Mouse (Mus musculus) intestine, embryonic 16.5 days (tissue): ENCODE data around the gene Olfr1216. TPM values are rescaled to one million over a fixed set of nuclear protein-coding genes. Genes with fewer than 3 reads are reported as not detected.
"Not testable (repeated sequence)": the region's sequence is repeated elsewhere in the genome, so short reads cannot be mapped to it uniquely, and the experiment has no call there.

Experiments
- ATAC-seq: fragments of 200-750 bp; cut with Nextera tagmentation; 2 replicates; pipeline ENCODE4 v1.8.0; 2017; ENCODE audit warnings: moderate TSS enrichment, moderate library complexity
- H3K27ac ChIP-seq: fragments of 300-500 bp; sonication (generic); 2 replicates; pipeline ENCODE4 v1.5.1; 2014; ENCODE audit warnings: mild to moderate bottlenecking, low read length
- H3K27me3 ChIP-seq: fragments of 300-500 bp; sonication (generic); replicated peaks from 2 replicates; pipeline ENCODE4 v1.6.1; 2014; ENCODE audit warnings: low read length, control low read depth, mixed read lengths; ENCODE audit not compliant: control insufficient read depth, insufficient read depth
- H3K36me3 ChIP-seq: fragments of 300-500 bp; sonication (generic); 2 replicates; pipeline ENCODE4 v1.6.1; 2014; ENCODE audit warnings: low read length, control low read depth; ENCODE audit not compliant: control insufficient read depth, insufficient read depth
- H3K4me1 ChIP-seq: fragments of 300-500 bp; sonication (generic); 2 replicates; pipeline ENCODE4 v1.6.1; 2014; ENCODE audit warnings: low read length, control low read depth, mixed read lengths; ENCODE audit not compliant: control insufficient read depth, insufficient read depth
- H3K4me2 ChIP-seq: fragments of 300-500 bp; sonication (generic); 2 replicates; pipeline ENCODE4 v1.6.1; 2014; ENCODE audit warnings: low read depth, low read length, control low read depth
- H3K4me3 ChIP-seq: fragments of 300-500 bp; sonication (generic); 2 replicates; pipeline ENCODE4 v1.5.1; 2014; ENCODE audit warnings: mild to moderate bottlenecking, low read length
- H3K9ac ChIP-seq: fragments of 300-500 bp; sonication (generic); 2 replicates; pipeline ENCODE4 v1.6.1; 2014; ENCODE audit warnings: low read depth, low read length
- H3K9me3 ChIP-seq: fragments of 300-500 bp; sonication (generic); 2 replicates; pipeline ENCODE4 v1.6.1; 2016; ENCODE audit warnings: low read length, control low read depth; ENCODE audit not compliant: control insufficient read depth
- WGBS: fragments of 180-500 bp; shearing (Covaris S2); extraction: QIAGEN DNeasy Blood & Tissue Kit; methylation state at CpG from one replicate; pipeline ENCODE4 v1.1.7; 2014; 5-methylcytosine and 5-hydroxymethylcytosine counted together
- polyA plus RNA-seq: library from polyadenylated mRNA; unstranded; fragments of >200 nt; fragmentation: Nextera tagmentation; extraction: Ambion mirVana; gene quantifications from 2 replicates; pipeline ENCODE4 v1.2.1, GENCODE M21; 2015

Gene Olfr1216
- polyA plus RNA-seq, result not detected in 2 replicates

DNA sequence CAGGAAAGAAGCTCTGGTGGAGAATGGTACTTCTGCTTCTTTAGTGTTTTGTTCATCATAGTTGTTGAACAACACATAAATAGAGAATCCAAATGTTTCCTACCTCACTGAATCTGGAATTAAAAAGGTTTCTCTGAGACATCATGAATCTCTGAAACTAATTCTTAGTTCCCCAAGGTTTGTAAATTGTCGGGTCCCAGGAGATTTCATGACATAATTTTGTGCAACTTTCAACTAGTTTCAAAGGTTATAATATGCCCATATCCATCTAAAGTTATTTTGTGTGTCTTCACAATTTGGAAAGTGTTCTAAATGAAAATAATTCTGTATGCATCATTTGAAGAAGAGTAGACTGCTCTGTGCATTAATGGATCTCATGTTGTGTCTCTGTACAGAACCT, at the start of gene Olfr1216:
Olfr1216 (minus strand) TSS at position 101 of the 400 bp plus-strand sequence.
- Histone ChIP-seq H3K27ac (no peak within 1 kb of the TSS), H3K27me3 (no peaks in the 10 kb centered on the region), H3K9me3 (no peaks in the 10 kb centered on the region), H3K36me3 (no peaks in the 10 kb centered on the region), H3K4me2 (no peak within 1 kb of the TSS), H3K4me1 (no peaks in the 10 kb centered on the region), H3K4me3 (no peak within 1 kb of the TSS), H3K9ac (no peak within 1 kb of the TSS)
- ATAC-seq, result no peak
- 73% methylated on average over 1 of the region's 1 CpGs for WGBS

- Histone ChIP-seq H3K9me3 (no peaks in the 10 kb centered on the region), H3K9ac (no peak within 1 kb of the TSS), H3K27ac (no peak within 1 kb of the TSS), H3K4me3 (no peak within 1 kb of the TSS), H3K4me1 (no peaks in the 10 kb centered on the region), H3K36me3 (no peaks in the 10 kb centered on the region), H3K4me2 (no peak within 1 kb of the TSS), H3K27me3 (no peaks in the 10 kb centered on the region)
- ATAC-seq, result no peak
These were observed 42.9 kb upstream of the Olfr1216 start, which contains the start of gene Olfr1218 for GRCm38 (mm10) chr2:89061087-89061486. Gene Olfr1218, minus strand, starts transcription at chr2:89061187.

- Histone ChIP-seq H3K27me3 (no peaks in the 10 kb centered on the region), H3K4me3 (no peak within 1 kb of the TSS), H3K36me3 (no peaks in the 10 kb centered on the region), H3K9ac (no peak within 1 kb of the TSS), H3K4me1 (no peaks in the 10 kb centered on the region), H3K27ac (no peak within 1 kb of the TSS), H3K4me2 (no peak within 1 kb of the TSS), H3K9me3 (no peaks in the 10 kb centered on the region)
- 65% methylated on average over 2 of the region's 2 CpGs for WGBS
- ATAC-seq, result no peak
These were observed 13.8 kb upstream of the Olfr1216 start, which contains the start of gene Olfr1217 for GRCm38 (mm10) chr2:89031965-89032364. Gene Olfr1217, minus strand, starts transcription at chr2:89032065.

- not testable (repeated sequence) for ATAC-seq, H3K4me1 ChIP-seq
- WGBS, result 70% methylated on average over 3 of the region's 3 CpGs
These were observed 3.3 kb upstream of the Olfr1216 start for GRCm38 (mm10) chr2:89021436-89021835.

GRCm38 (mm10) chr2:89006873-89007272, 11.3 kb downstream of the Olfr1216 start, which contains the start of gene Olfr1215:
Gene Olfr1215, minus strand, starts transcription at chr2:89006973.
- H3K4me2 ChIP-seq, result no peak within 1 kb of the TSS
- H3K9me3 ChIP-seq, result no peaks in the 10 kb centered on the region
- no peak for ATAC-seq
- no peak within 1 kb of the TSS for H3K27ac ChIP-seq
- H3K4me1 ChIP-seq, result no peaks in the 10 kb centered on the region
- no peak within 1 kb of the TSS for H3K9ac ChIP-seq
- 74% methylated on average over 2 of the region's 2 CpGs for WGBS
- no peak within 1 kb of the TSS for H3K4me3 ChIP-seq
- H3K36me3 ChIP-seq, result no peaks in the 10 kb centered on the region
- no peaks in the 10 kb centered on the region for H3K27me3 ChIP-seq

More at GRCm38 (mm10) chr2:89021436-89021835, 3.3 kb upstream of the Olfr1216 start:
- H3K36me3 ChIP-seq, H3K9ac ChIP-seq, H3K27me3 ChIP-seq, H3K27ac ChIP-seq, H3K4me2 ChIP-seq, H3K9me3 ChIP-seq, H3K4me3 ChIP-seq: not testable (repeated sequence)

DNA sequence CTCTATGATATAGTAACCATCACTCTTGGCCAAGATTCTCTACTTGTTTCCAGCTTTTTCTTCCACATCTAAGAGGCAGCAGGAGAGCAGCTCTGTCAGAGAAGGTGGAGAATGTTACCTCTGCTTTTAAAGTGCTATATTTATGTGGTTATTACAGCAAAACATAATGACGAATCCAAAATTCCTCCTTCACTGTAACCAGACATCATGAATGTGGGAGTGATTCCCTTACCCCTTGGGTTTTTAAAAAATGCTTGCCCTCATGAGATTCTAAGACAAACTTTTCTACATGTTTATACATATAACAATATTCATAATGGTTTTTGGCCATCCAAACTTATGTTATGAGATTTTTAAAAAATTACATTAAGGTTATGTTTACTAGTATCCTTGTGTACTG, 25.6 kb downstream of the Olfr1216 start, which contains the start of gene Olfr1214:
Olfr1214 (minus strand) TSS at position 101 of the 400 bp plus-strand sequence.
- H3K27ac ChIP-seq, result no peak within 1 kb of the TSS
- no peaks in the 10 kb centered on the region for H3K9me3 ChIP-seq
- H3K36me3 ChIP-seq, result no peaks in the 10 kb centered on the region
- 78% methylated on average over 1 of the region's 1 CpGs for WGBS
- no peak within 1 kb of the TSS for H3K4me2 ChIP-seq
- no peak within 1 kb of the TSS for H3K4me3 ChIP-seq
- no peak for ATAC-seq
- no peaks in the 10 kb centered on the region for H3K27me3 ChIP-seq
- H3K4me1 ChIP-seq, result no peaks in the 10 kb centered on the region
- no peak within 1 kb of the TSS for H3K9ac ChIP-seq

DNA sequence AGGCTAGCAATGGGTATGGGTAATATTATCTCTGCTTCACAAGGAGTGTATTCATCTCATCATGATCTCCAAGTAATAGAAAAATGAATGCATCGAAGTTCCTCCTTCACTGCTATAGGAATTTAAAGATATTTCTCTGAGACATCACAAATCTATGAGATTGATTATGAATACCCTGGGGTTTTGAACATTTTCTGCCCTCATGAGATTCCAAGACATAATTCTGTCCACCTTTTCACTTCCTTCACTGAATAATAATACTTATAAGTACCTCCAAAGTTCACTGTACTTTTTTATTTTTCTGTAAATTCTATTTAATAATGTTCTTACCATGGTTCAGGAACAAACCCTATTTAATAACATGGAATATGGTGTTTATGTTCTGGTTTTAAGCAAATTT, 38.0 kb downstream of the Olfr1216 start, which contains the start of gene Gm13762:
Gm13762 (minus strand) TSS at position 101 of the 400 bp plus-strand sequence.
- Histone ChIP-seq H3K4me1 (no peaks in the 10 kb centered on the region), H3K4me3 (no peak within 1 kb of the TSS), H3K4me2 (no peak within 1 kb of the TSS), H3K27me3 (no peaks in the 10 kb centered on the region), H3K9ac (no peak within 1 kb of the TSS), H3K9me3 (no peaks in the 10 kb centered on the region), H3K36me3 (no peaks in the 10 kb centered on the region), H3K27ac (no peak within 1 kb of the TSS)
- WGBS, result 91% methylated on average over 1 of the region's 1 CpGs
- ATAC-seq, result no peak

Other genes starting within 250 kb of the Olfr1216 start
- not detected in 2 replicates for gene Olfr1200, start 247.9 kb downstream of the Olfr1216 start, polyA plus RNA-seq
- not detected in 2 replicates for gene Olfr1201, start 225.3 kb downstream of the Olfr1216 start, polyA plus RNA-seq
- gene Olfr1202, start 203.8 kb downstream of the Olfr1216 start, polyA plus RNA-seq, result not detected in 2 replicates
- not detected in 2 replicates for gene Olfr1205, start 188.6 kb downstream of the Olfr1216 start, polyA plus RNA-seq
- not detected in 2 replicates for gene Olfr1204, start 169.0 kb downstream of the Olfr1216 start, polyA plus RNA-seq
- gene Olfr1206, start 155.1 kb downstream of the Olfr1216 start, polyA plus RNA-seq, result not detected in 2 replicates
- gene Olfr1208, start 116.0 kb downstream of the Olfr1216 start, polyA plus RNA-seq, result not detected in 2 replicates
- not detected in 2 replicates for gene Olfr1209, start 103.2 kb downstream of the Olfr1216 start, polyA plus RNA-seq
- not detected in 2 replicates for gene Olfr1211, start 80.2 kb downstream of the Olfr1216 start, polyA plus RNA-seq
- gene Olfr1212, start 64.4 kb downstream of the Olfr1216 start, polyA plus RNA-seq, result not detected in 2 replicates
- gene Gm13762, start 38.1 kb downstream of the Olfr1216 start, polyA plus RNA-seq, result not detected in 2 replicates
- gene Olfr1214, start 25.7 kb downstream of the Olfr1216 start, polyA plus RNA-seq, result not detected in 2 replicates
- not detected in 2 replicates for gene Olfr1215, start 11.4 kb downstream of the Olfr1216 start, polyA plus RNA-seq
- not detected in 2 replicates for gene Olfr1217, start 13.7 kb upstream of the Olfr1216 start, polyA plus RNA-seq
- not detected in 2 replicates for gene Olfr1218, start 42.8 kb upstream of the Olfr1216 start, polyA plus RNA-seq
- gene Olfr1219, start 65.2 kb upstream of the Olfr1216 start, polyA plus RNA-seq, result not detected in 2 replicates
- gene Olfr1220, start 88.5 kb upstream of the Olfr1216 start, polyA plus RNA-seq, result not detected in 2 replicates
- not detected in 2 replicates for gene Olfr1221, start 98.9 kb upstream of the Olfr1216 start, polyA plus RNA-seq
- gene Olfr1222, start 114.7 kb upstream of the Olfr1216 start, polyA plus RNA-seq, result not detected in 2 replicates
- not detected in 2 replicates for gene Olfr1223, start 133.2 kb upstream of the Olfr1216 start, polyA plus RNA-seq
- not detected in 2 replicates for gene Olfr1224-ps1, start 145.8 kb upstream of the Olfr1216 start, polyA plus RNA-seq
- gene Olfr1225, start 156.3 kb upstream of the Olfr1216 start, polyA plus RNA-seq, result not detected in 2 replicates
- not detected in 2 replicates for gene Olfr1226, start 181.7 kb upstream of the Olfr1216 start, polyA plus RNA-seq
- not detected in 2 replicates for gene Olfr1228, start 235.7 kb upstream of the Olfr1216 start, polyA plus RNA-seq